Mouse (Mus musculus): ENCODE results near the gene Hydin. TPM values are rescaled to one million over a fixed set of nuclear protein-coding genes. Genes with fewer than 3 reads are reported as not detected.

Gene Hydin
- polyA plus RNA-seq, 1 experiment from 2014 or later = 0.31 TPM

DNA sequence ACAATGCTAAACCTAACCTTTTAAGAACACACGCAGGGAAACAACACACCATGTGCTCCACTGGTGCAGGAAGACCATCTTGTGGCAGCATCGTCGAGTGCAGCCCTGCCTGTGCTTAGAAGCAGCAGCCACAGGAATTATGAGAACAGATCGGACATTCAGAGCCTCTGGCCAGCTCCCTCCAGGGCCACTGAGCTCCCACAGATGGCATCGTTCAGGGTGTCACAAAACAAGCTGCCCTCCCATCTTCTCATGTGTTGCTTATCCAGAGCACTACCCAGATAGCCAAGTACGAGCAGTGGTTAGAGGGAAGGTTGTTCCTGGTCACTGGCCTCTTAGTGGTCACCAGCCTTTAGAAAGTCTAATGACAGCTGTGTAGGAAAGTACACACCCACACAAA lies 382.5 kb downstream of the Hydin start:
- Histone ChIP-seq H3K36me3 (ENCODE audit: poor library complexity, severe bottlenecking) (peaks cover 51% of the 10 kb centered on the region), H3K4me2 (no peak overlapping the region), H3K9me3 (replicated peaks) (no peaks in the 10 kb centered on the region), H3K9ac (no peak overlapping the region), H3K4me3 (no peak overlapping the region), H3K4me1 (0 out of 2 replicates have a peak, but pooled peaks cover under 1% of the 10 kb centered on the region), H3K27ac (no peak overlapping the region), H3K27me3 (no peaks in the 10 kb centered on the region)
- no peak for ATAC-seq
- 94% methylated on average over 6 of the region's 6 CpGs for WGBS

DNA sequence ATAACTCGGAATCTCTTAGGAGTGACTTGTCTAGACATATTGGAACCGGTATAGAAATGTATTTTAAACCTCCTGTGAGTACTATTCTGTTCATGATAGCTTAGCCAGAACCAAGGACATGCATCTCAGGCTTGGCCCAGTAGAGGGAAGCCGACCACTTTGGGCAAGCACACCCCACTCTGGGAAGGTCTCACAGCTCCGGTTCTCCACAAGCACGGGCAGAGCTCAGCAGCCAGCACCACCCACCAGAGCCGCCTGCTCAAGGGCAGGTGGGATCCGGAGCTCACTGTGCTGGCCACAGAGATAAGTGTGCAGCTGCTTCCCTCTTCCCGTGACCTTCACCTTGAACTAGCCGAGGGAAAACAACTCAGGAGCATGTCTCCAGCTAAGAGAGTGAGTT lies 384.1 kb downstream of the Hydin start:
- WGBS = 89% methylated on average over 9 of the region's 9 CpGs

DNA sequence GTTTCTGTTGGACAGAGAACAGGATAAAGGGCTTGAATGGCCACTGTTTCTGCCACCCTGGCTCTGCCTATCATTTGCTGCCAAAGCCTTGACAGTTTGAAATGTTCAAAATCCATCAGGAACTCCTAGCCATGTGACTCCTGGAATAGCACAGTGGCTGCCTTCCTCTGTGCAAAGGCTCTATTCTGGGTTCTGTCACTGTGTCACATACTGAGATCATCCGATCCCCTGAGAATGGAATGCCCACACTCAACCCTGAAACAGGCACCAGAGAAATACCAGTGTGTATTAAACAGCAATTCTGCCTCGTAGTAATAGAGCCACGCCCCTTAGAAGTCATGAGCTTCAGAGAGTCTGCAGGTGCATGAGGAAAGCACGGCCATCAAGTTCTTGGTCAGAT lies 385.1 kb downstream of the Hydin start:
- Histone ChIP-seq H3K4me3 (no peak overlapping the region), H3K9ac (no peak overlapping the region), H3K36me3 (ENCODE audit: poor library complexity, severe bottlenecking) (peaks cover 61% of the 10 kb centered on the region), H3K27me3 (no peaks in the 10 kb centered on the region), H3K27ac (no peak overlapping the region), H3K4me1 (peaks cover 9% of the 10 kb centered on the region; the same call in 1 of the 2 replicates), H3K9me3 (replicated peaks) (no peaks in the 10 kb centered on the region), H3K4me2 (no peak overlapping the region)
- ATAC-seq = no peak
- 91% methylated on average over 4 of the region's 4 CpGs for WGBS

More for the DNA sequence above, 384.1 kb downstream of the Hydin start:
- Histone ChIP-seq H3K4me2 (no peak overlapping the region), H3K27me3 (no peaks in the 10 kb centered on the region), H3K9ac (no peak overlapping the region), H3K4me3 (no peak overlapping the region), H3K9me3 (replicated peaks) (no peaks in the 10 kb centered on the region), H3K27ac (no peak overlapping the region), H3K4me1 (peaks cover 9% of the 10 kb centered on the region; the same call in 1 of the 2 replicates), H3K36me3 (ENCODE audit: poor library complexity, severe bottlenecking) (peaks cover 58% of the 10 kb centered on the region)
- no peak for ATAC-seq

DNA sequence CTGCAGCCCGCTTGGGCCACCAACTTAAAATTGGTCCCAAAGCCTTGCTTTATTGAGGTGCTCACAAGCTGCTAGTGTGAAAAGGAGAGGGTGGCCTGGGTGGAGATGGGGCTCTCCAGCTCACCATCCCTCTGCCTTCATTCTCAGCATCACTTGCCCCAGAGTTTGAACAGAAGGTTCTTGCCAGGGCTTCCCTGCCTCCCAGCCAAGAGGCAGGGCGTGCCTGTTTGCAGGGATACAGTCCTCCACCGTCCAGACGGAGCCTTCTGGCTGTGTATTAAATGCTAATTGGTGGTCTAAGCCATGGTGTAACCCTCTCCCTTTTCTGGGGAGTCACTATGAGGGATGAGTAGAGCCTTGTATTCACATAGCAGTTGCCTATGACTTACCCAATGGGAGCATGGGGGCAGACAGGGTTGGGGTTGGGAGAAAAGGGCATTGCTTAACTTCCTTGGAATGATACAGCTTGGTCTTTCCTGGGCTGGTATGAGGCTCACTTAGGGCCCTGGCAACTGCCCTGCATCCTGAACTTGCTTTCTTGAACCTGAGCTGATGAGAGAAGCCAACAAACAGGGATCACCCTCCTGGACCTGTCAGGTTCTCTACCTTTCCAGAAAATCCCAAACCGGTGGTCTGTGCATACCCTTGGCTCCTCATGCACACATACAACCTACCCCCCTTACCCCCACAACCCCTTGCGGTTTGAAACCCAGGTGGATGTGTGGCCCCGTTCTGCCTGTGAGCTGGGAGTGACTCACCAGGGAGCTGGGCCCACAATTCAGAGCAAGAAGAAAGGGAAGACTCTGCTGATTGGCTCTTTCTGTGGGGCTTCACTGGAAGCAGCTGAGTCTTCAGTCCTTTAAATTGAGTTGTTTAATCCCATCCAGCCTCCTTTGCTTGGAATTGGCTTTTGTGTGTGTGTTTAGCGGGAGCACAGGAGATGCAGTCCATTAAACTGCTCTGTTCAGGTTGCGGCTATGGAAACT lies 387.6 kb downstream of the Hydin start:
- 51% methylated on average over 9 of the region's 9 CpGs for whole genome bisulfite sequencing
- Histone ChIP-seq H3K9me3 (replicated peaks) (no peaks in the 10 kb centered on the region), H3K4me1 (peaks cover 9% of the 10 kb centered on the region; the same call in 1 of the 2 replicates), H3K4me3 (no peak overlapping the region), H3K27ac (no peak overlapping the region), H3K9ac (no peak overlapping the region), H3K27me3 (no peaks in the 10 kb centered on the region), H3K4me2 (no peak overlapping the region), H3K36me3 (ENCODE audit: poor library complexity, severe bottlenecking) (peaks cover 73% of the 10 kb centered on the region)
- no peak for ATAC-seq

DNA sequence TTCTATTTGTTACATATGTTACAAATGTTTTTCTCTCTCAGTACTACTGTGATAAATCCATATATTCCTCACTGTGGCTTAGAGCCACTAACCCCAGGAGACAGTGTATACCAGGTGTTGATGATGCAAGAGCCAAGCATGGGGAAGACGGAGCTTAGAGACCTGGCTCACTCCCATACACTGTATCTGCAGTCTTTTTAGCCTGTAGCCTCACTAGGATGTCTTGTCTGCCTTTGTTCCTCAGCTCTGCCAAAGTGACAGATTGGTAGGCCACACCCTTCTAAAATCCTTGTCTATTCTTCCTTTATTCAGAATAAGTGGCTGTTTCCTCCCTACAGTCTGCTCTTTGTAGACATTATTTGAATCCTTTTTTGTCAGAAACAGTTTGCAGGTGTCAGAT lies 389.1 kb downstream of the Hydin start:
- Histone ChIP-seq H3K4me2 (no peak overlapping the region), H3K9me3 (replicated peaks) (no peaks in the 10 kb centered on the region), H3K36me3 (ENCODE audit: poor library complexity, severe bottlenecking) (peaks cover 66% of the 10 kb centered on the region), H3K27me3 (no peaks in the 10 kb centered on the region), H3K4me1 (peaks cover 9% of the 10 kb centered on the region; the same call in 1 of the 2 replicates), H3K4me3 (no peak overlapping the region), H3K27ac (no peak overlapping the region), H3K9ac (no peak overlapping the region)
- WGBS = 85% methylated on average over 1 of the region's 1 CpGs
- ATAC-seq = no peak

DNA sequence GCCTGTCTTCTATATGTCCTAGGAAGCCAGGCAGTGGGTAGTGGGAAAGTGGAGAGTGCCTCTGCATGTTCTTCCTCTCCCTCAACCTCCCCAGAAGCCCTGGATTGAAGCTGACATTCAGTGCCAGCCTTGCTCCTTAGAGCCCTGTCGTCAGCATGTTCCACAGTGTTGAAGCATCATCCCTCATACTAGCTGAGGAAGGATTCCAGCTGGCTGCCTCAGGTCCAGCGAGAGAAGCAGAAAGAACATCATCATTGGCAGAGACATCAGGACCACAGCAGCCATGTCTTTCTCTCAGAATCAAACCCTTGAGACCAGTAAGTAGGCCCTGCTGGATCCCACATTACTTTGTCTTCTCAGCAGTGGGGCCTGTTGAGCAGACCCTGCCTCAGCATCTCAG lies 390.9 kb downstream of the Hydin start:
- no peak overlapping the region for H3K4me2 ChIP-seq
- no peak for ATAC-seq
- H3K4me3 ChIP-seq = no peak overlapping the region
- H3K27ac ChIP-seq = no peak overlapping the region
- no peaks in the 10 kb centered on the region for H3K9me3 ChIP-seq (replicated peaks)
- H3K4me1 ChIP-seq = peaks cover 9% of the 10 kb centered on the region; the same call in 1 of the 2 replicates
- WGBS = 98% methylated on average over 2 of the region's 2 CpGs
- H3K27me3 ChIP-seq = no peaks in the 10 kb centered on the region
- no peak overlapping the region for H3K9ac ChIP-seq
- peaks cover 63% of the 10 kb centered on the region for H3K36me3 ChIP-seq (ENCODE audit: poor library complexity, severe bottlenecking)

Small RNA genes lying within 50 kb of the gene (microRNA-seq; reads per million reads assigned to microRNA genes)
- gene Gm44489 (not detected), gene Gm47306 (not detected)

Other genes starting within 250 kb of the Hydin start
- not detected in 2 replicates for gene Chst4, start 227.2 kb upstream of the Hydin start, polyA plus RNA-seq (2015; fragmentation: Nextera tagmentation; extraction: Ambion mirVana)
- gene Zfp612, start 187.2 kb upstream of the Hydin start, polyA plus RNA-seq (2015; fragmentation: Nextera tagmentation; extraction: Ambion mirVana) = 17.7 and 19.9 TPM in 2 replicates
- not detected in 2 replicates for gene Gm21964, start 165.8 kb upstream of the Hydin start, polyA plus RNA-seq (2015; fragmentation: Nextera tagmentation; extraction: Ambion mirVana)
- gene Gm17720, start 164.2 kb upstream of the Hydin start, polyA plus RNA-seq (2015; fragmentation: Nextera tagmentation; extraction: Ambion mirVana) = not detected in 2 replicates
- 49.9 and 60.7 TPM in 2 replicates for gene Calb2, start 98.8 kb upstream of the Hydin start, polyA plus RNA-seq (2015; fragmentation: Nextera tagmentation; extraction: Ambion mirVana)
- 10.2 and 12.7 TPM in 2 replicates for gene Cmtr2, start 51.3 kb upstream of the Hydin start, polyA plus RNA-seq (2015; fragmentation: Nextera tagmentation; extraction: Ambion mirVana)

All from forebrain, embryonic 13.5 days (tissue).